Mouse (Mus musculus) lung, postnatal 36 days (tissue): ENCODE measurements around the gene Casp8ap2.

Experiments
- DNase-seq: peaks from one replicate; pipeline ENCODE4 v3.0.0; 2022; ENCODE audit warnings: mixed read lengths

The Casp8ap2 gene

GRCm38 (mm10) chr4:32615034-32615881 is at the start of gene Casp8ap2:
Gene Casp8ap2, plus strand, starts transcription at chr4:32615451.
- DNase-seq: peak; percentile 100

DNA sequence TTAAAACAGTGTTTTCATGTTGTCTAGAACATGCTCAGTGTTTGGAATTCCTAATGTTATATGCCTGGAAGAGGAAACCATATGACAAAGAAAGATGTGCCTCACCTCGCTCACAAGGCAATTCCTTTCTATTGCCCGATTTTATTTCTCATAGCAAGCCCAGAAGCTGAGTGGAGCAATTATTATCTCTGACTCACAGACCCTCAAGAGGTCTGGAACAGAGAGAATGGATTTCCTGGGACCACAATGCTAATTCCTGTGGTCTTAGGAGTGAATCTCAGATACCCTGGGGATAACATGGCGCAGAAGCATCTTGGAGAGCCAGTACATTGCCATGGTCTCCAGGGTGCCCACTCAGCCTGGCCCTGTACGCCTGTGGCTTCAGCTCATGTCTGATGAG is 46.2 kb upstream of the Casp8ap2 start:
- DNase-seq: no peak

DNA sequence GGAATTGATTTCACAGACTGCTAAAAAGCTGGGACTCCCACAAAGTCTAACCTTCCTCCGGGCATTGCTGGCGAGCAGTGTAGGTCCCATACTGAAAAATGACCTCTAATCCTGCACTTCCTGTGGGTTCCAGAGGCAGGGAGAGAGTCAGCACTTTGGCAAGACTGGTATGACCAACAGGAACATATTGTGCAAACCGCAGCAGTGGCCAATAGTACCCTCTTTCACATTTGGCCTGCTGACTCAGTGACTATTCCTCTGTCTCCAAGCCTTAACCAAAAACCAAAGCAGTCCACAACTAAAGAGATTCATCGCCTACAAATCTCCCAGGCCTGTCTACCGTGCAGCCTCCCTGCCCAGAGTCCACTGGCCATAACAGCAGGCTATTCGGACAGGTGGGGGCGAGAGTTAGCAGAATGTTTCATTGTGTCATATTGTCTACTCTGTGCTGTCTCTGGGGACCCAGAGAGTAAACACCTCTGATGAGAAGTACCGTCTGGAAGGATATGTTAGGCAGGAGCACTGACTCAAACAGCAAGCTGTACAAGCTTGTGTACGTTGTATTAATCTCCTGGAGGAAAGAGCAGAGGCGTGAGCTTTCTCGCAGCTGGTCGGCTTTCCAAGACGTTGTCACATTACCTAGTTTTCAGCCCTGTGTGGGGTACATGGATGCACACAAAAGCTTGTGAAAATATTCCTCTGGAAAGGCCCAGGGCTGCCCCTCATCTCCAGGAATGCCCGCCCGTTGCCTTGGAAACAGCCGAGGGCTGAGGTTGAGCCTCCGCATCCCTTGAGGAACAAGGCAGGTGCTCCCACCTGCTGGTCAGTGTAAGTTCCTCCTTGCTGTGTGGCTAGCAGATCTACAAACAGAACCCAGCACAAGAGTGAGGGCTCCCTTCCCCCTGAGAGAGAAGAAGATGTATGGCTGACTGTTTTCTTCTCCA is 45.0 kb upstream of the Casp8ap2 start:
- DNase-seq: peak; percentile 60

DNA sequence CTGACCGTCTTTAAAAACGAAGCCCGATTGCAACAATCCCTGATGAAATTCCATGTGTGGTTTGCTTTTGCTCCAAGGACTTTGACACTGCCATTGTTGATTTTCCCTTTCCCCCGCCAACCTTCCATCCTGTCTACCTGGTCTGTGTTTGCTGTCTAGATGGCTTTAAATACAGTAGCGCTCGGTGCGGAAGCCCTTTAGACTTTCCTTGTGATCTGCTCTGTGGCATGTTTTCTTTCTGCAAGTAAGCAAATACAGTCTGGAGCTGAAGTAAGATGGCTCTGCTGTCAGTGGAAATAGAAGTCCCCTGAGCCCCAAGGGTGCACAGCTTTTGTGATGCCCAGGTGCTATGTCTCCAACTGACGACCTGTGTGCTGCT is 44.3 kb upstream of the Casp8ap2 start:
- DNase-seq: no peak

GRCm38 (mm10) chr4:32571441-32571840 is 43.8 kb upstream of the Casp8ap2 start:
- DNase-seq: peak; percentile 38

DNA sequence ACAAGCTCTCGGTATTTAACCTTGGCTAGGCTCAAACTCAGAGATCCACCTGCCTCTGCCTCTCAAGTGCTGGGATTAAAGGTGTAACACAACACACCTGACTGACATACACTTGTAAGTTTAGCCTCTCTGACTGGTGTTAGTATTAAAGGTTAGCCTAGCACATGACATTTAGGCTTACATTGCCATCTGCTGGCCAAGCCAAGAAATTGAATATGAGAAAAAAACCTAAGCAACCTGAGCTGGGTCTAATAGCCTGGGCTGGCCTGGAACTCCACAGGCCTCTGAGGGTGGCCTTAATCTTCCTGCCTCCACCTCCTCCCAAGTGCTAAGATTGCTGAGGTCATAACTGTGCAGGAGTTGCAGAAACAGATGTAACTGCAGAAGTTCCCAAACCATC is 43.1 kb upstream of the Casp8ap2 start:
- peak; percentile 56 for DNase-seq

DNA sequence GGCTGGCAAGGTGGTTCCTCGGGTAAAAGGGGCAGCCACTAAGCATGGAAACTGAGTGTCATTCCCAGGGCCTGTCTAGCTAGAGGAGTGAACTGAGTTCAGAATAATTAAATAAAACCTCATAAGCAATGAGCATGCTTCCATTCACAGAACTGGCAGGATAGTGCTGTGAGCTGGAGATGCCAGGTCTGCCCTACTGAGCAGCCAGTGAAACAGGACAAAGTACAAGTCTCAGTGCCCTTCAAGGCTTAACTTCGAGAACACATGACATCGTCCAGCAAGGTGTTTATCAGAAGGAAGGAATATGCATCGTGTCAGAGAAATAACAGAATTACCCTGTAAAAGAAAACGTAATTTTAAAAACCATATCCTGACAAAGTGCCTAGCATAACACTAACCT is 41.7 kb upstream of the Casp8ap2 start:
- no peak for DNase-seq

GRCm38 (mm10) chr4:32574604-32575003 is 40.6 kb upstream of the Casp8ap2 start:
- DNase-seq: no peak

DNA sequence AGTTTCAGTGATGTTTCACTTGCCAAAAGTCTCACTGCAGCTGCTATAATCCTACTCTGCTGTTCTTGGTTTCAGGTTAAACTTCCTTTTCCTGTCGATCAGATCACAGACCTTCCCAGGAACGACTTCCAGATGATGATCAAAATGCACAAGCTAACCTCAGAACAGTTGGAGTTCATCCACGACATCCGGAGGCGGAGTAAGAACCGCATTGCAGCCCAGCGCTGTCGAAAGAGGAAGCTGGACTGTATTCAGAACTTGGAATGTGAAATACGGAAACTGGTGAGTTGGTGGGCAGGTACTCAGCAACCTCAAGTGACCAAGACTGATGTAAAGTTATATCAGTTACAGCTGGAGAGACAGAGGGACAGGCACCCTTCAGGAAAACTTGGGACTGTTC is 40.1 kb upstream of the Casp8ap2 start:
- DNase-seq: peak; percentile 71

DNA sequence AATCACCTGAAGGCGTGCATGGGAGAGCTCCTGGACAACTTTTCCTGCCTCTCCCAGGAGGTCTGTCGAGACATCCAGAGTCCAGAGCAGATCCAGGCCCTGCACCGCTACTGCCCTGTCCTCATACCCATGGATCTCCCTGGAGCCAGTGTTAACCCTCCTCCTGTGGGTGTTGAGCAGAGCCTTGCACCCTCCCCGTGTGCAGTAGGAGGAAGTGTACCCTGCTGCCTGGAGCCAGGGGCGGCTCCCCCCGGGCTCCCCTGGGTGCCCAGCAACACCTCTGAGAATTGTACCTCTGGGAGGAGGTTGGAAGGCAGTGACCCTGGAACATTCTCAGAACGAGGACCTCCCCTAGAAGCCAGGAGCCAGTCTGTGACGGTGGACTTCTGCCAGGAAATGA is 35.4 kb upstream of the Casp8ap2 start:
- no peak for DNase-seq

DNA sequence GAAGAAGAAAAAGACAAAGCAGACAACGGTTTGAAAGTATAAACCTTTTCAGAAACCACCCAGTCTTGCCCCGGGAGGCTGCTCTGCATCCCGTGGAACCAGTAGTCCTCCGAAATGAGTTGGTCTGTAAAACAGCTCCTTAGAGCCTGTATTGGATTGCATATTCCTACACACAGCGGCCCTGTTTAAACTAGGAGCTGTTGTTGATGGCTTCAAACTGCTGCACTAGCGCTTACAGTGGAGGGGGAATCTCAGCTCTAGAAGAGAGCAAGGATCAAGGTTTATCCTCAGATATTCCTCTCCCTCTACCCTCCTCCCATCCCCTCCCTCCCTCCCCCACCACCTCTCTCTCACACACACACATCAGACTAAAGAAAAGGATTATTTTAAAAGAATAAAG is 31.1 kb upstream of the Casp8ap2 start:
- DNase-seq: no peak

DNA sequence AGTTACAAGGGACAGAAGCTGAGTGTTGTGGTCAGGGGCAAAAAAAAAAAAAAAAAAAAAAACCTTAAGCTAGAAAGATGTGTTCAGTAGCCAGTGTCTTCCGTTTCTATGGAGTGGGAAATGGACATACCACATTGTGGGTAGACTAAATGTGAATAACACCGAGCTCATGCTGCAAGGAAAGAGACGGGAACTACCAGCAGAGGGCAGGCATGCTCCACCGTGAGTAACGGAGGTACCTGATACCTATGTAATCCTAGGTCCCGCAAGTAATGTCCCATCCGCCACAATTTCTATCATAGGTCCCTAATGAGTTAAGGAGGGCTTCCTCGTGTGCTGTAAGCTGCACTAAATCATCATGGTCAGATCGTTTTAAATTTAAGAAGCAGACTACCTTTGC is 28.7 kb upstream of the Casp8ap2 start:
- DNase-seq: peak; percentile 78

- no peak for DNase-seq
Observed at GRCm38 (mm10) chr4:32587543-32587942, 27.7 kb upstream of the Casp8ap2 start.

- peak; percentile 24 for DNase-seq
Observed at GRCm38 (mm10) chr4:32588237-32588636, 27.0 kb upstream of the Casp8ap2 start.

DNA sequence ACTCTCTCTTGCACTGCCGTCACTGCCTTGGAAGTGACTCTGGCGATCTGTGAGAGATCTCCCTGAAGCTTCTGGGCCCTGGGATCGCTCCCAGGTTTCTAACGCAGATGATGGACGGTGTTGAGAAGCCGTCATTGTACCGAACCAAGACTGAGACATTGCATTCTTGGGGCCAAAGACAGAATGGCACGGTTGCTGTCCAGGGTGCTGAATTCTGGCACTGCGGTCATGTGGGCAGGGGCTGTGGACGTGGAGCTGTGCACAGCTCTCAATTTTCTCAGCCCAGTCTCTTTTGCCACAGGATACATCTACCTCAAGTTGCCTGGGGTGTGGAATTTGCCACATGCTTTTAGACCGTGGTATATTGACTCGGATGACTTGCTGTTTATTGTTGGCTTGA is 14.1 kb upstream of the Casp8ap2 start:
- peak; percentile 36 for DNase-seq

GRCm38 (mm10) chr4:32602660-32603059 is 12.6 kb upstream of the Casp8ap2 start, which contains the start of gene Gja10:
Gene Gja10, minus strand, starts transcription at chr4:32602760.
- no peak for DNase-seq

DNA sequence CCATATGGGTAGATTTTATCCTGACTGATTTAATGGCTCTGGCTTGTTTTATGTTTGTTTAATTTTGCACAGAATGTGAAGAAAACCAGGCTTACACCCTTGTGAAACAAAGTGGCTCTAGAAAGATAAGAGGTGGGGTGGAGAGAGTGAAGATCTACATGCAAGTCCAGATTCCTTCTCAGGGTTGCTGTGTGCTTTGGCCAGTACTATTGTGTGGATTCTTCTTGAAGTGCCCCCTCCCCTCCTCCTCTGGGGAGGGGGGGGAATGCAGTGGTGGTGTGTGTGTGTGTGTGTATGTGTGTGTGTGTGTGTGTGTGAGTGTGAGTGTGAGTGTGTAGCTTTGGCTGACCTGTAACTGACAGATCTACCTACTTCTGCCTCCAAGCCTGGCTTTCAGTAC is 6.4 kb downstream of the Casp8ap2 start:
- peak; percentile 44 for DNase-seq

GRCm38 (mm10) chr4:32651669-32652068 is 36.4 kb downstream of the Casp8ap2 start:
- DNase-seq: peak; percentile 33

DNA sequence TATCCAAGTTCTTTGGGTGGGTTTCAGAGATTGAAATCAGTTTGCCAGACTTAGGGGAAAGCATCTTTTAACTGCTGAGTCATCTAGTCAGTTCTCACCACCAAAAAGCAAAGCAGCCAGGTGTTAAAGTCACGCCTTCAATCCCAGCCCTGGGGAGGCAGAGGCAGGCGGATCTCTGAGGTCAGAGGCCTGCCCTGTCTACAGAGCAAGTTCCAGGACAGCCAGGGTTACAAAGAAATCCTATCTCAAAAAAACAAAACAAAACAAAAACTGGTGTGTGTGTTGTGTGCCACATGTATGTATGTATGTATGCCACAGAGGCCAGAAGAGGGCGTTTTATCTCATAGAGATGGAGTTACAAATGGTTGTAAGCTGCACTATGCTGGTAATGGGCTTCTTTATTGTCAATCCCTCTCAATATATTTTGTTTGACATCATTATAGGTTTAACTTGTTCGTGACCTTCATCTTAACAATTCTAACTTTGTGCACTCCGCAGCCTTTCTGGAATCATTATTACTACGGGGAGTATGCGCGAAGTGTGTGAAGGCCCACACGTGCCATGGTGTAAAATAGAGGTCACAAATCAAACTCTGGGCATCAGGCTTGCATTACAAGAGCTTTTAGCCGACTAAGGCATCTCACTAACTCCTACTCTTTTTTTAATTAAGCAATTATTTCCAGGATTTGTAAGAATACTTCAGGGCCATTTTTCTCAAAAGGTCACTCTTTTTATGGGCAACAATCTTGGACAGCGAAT is 41.1 kb downstream of the Casp8ap2 start:
- no peak for DNase-seq

DNA sequence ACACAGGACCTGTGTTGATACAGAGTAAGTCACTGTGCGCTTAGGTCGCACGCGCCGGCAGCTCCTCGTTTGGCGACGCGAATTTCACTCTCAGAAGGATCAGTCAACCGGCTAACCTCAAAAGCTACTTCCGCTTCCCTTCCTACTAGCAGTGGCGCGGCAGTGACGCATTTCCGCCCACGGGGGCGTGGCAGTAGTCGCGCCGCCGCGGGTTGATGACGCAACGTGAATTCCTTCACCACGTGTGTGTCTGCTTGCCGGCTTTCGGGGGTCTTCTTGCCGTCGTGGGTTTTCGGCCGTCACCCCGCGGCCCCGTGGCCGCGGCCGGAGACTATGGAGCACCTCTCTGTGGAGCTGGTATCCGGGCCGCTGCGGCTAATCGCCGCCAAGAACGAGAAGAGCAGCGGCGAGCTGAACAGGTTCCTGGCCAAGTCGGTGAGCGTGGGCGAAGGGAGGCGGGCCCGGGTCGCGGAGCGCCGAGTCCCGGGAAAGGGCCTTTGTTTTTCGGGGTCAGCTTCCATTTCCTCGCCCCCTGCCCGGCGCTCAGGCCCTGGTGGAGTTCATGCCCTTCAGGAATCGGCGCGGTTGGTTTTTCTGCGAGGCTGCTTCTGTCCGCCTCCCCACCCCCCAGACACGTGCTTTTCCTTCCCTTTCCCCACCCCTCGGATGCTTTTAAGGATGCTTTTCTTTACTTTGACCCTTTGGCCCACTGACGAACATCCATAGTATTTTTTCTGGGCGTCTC is 41.8 kb downstream of the Casp8ap2 start, which contains the start of gene Mdn1:
TSS of gene Mdn1 (plus strand) at position 202 of the 745 bp plus-strand sequence.
- peak; percentile 98 for DNase-seq

DNA sequence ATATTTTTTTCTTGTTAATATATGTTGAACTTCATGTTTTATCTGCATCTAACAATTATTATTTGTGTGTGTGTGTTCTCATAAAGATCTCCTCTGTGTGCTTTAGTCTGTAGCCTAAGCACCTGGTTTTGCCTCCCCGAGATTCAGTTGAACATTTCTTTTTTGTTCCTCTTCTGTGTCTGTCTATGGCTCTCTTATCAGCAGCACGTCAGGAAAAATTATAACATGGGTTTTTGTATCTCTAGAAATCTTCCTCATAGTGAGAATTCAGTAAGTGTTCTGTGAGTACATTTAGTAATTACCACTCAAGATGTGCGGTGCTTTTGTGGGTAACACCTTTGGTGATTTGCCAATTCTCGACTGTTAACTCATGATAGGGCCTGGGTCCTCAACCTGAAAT is 50.6 kb downstream of the Casp8ap2 start:
- no peak for DNase-seq

DNA sequence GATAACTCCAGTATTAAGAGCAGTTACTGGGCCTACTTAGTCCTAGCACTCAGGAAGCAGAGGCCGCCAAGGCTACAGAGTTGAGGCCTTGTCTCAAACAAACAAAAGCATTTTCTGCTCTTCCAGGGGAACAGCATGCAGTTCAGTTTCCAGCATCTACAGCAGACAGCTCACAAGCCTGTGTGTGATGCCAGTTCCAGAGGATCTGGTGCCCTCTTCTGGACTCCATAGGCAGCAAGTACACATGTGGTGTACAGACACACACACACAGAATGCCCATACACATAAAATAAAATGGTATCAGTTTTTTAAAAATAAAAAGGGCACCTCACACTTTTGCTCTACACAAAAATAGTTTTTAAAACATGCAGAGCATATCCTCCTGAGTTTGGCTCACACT is 53.0 kb downstream of the Casp8ap2 start:
- DNase-seq: no peak
